Mouse (Mus musculus): ENCODE results near the gene Depdc1b. TPM values are rescaled to one million over a fixed set of nuclear protein-coding genes. Genes with fewer than 3 reads are reported as not detected.

Gene Depdc1b
- polyA plus RNA-seq, 1 experiment from 2014 or later: 6.4 TPM

DNA sequence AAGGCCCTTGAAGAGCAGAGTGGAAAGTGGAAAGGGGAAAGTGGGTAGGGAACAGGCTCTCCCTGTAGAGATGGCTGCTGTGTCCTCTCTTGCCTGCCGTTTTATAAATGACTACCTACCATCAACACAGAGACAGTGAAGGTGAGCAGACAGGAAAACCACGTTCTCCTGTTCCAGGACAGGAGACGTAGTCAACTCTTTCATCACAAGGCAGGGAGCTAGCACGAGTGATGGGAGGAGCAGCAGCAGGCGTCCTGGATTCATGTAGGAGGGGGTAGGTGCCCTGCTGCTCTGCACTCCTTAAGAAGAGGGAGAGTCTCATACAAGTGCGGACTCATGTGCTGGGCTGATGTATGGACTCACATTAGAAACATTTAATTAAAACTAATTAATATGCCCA is 66.9 kb downstream of the Depdc1b start:
- WGBS: 66% methylated on average over 6 of the region's 6 CpGs
- Histone ChIP-seq H3K4me1 (ENCODE audit: control insufficient read depth, insufficient read depth, low read length) (no peaks in the 10 kb centered on the region; the same call in 1 of the 2 replicates), H3K27me3 (ENCODE audit: control insufficient read depth, insufficient read depth, low read length) (no peaks in the 10 kb centered on the region), H3K36me3 (ENCODE audit: control insufficient read depth, insufficient read depth) (peaks cover 7% of the 10 kb centered on the region; the same call in 1 of the 2 replicates), H3K27ac (ENCODE audit: low read length) (no peak overlapping the region), H3K9ac (ENCODE audit: low read length) (no peak overlapping the region), H3K9me3 (replicated peaks; ENCODE audit: control insufficient read depth, low read length) (no peaks in the 10 kb centered on the region), H3K4me3 (ENCODE audit: low read length) (no peak overlapping the region), H3K4me2 (ENCODE audit: low read depth, low read length) (no peak overlapping the region)
- ATAC-seq (replicated peaks; ENCODE audit: extremely low read depth, insufficient read depth, low FRiP score): no peak

DNA sequence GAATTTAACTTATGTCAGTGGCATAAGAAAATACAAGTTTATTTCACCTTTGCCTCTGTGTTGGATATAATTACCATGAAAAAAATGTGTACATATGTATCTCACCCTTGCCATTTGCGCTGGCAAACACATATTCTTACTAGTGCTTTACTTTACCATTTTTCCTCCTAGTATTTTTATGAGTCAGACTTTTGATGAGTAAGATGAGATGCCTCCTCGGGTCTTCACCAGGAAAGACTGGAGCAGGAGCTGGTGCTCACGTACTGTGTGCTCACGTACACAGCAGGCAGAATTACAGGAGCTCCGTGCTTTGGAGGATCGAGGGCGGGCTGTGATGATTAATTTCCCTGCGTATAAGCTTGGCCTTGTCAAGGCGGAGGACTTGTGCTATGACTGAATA is 69.9 kb downstream of the Depdc1b start:
- no peak overlapping the region for H3K9ac ChIP-seq (ENCODE audit: low read length)
- H3K27me3 ChIP-seq (ENCODE audit: control insufficient read depth, insufficient read depth, low read length): no peaks in the 10 kb centered on the region
- H3K9me3 ChIP-seq (replicated peaks; ENCODE audit: control insufficient read depth, low read length): no peaks in the 10 kb centered on the region
- H3K27ac ChIP-seq (ENCODE audit: low read length): no peak overlapping the region
- no peak for ATAC-seq (replicated peaks; ENCODE audit: extremely low read depth, insufficient read depth, low FRiP score)
- no peak overlapping the region for H3K4me3 ChIP-seq (ENCODE audit: low read length)
- 82% methylated on average over 9 of the region's 9 CpGs for WGBS
- H3K4me2 ChIP-seq (ENCODE audit: low read depth, low read length): no peak overlapping the region
- no peaks in the 10 kb centered on the region; the same call in 1 of the 2 replicates for H3K4me1 ChIP-seq (ENCODE audit: control insufficient read depth, insufficient read depth, low read length)
- H3K36me3 ChIP-seq (ENCODE audit: control insufficient read depth, insufficient read depth): peaks cover 7% of the 10 kb centered on the region; the same call in 1 of the 2 replicates

DNA sequence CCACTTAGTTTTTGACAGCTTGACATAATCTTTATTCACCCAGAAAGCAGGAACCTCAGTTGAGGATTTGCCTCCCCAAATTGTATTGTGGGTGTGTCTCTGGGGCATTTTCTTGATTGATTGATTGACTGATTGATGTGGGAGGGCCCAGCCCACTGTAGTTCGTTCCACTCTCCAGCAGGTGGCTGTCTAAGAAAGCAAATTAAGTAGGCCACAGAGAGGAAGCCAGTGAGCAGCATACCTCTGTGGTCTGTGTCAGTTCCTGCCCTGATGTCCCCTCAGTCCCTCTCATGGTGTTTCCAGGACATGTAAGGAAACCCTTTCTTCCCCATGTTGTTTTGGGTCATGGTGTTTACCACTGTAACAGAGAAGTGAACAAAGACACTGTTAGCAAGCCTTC is 74.4 kb downstream of the Depdc1b start:
- 0 out of 2 replicates have a peak, but pooled peaks cover 1% of the 10 kb centered on the region for H3K36me3 ChIP-seq (ENCODE audit: control insufficient read depth, insufficient read depth)
- H3K4me3 ChIP-seq (ENCODE audit: low read length): no peak overlapping the region
- H3K9ac ChIP-seq (ENCODE audit: low read length): no peak overlapping the region
- no peak overlapping the region for H3K4me2 ChIP-seq (ENCODE audit: low read depth, low read length)
- no peaks in the 10 kb centered on the region for H3K27me3 ChIP-seq (ENCODE audit: control insufficient read depth, insufficient read depth, low read length)
- WGBS: 16% methylated on average over 1 of the region's 1 CpGs
- no peaks in the 10 kb centered on the region; the same call in 1 of the 2 replicates for H3K4me1 ChIP-seq (ENCODE audit: control insufficient read depth, insufficient read depth, low read length)
- ATAC-seq (replicated peaks; ENCODE audit: extremely low read depth, insufficient read depth, low FRiP score): no peak; the same call in 1 of the 2 replicates
- no peaks in the 10 kb centered on the region for H3K9me3 ChIP-seq (replicated peaks; ENCODE audit: control insufficient read depth, low read length)
- H3K27ac ChIP-seq (ENCODE audit: low read length): no peak overlapping the region

DNA sequence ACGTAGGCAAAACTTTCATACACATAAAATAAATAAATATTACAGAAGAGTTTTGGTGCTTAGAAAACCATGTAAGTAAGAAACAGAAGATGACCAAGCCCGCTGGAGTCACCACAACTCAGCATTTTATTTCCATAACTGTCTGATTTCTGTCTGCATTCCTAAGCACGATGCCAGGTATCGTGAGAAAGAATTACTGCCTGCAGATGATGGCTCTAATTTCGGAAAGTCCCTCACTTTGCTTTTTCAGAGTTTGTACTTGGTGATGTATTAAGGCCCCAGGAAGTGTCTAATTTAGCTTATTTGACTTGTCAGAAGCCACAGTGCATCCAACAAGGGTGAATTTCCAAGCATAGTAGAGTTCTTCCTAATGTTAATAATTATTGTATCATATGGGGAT is 87.1 kb downstream of the Depdc1b start:
- Histone ChIP-seq H3K36me3 (ENCODE audit: control insufficient read depth, insufficient read depth) (no peaks in the 10 kb centered on the region), H3K9ac (ENCODE audit: low read length) (no peak overlapping the region), H3K27me3 (ENCODE audit: control insufficient read depth, insufficient read depth, low read length) (no peaks in the 10 kb centered on the region), H3K4me3 (ENCODE audit: low read length) (no peak overlapping the region), H3K9me3 (replicated peaks; ENCODE audit: control insufficient read depth, low read length) (no peaks in the 10 kb centered on the region), H3K4me1 (ENCODE audit: control insufficient read depth, insufficient read depth, low read length) (no peaks in the 10 kb centered on the region), H3K4me2 (ENCODE audit: low read depth, low read length) (no peak overlapping the region), H3K27ac (ENCODE audit: low read length) (no peak overlapping the region)
- no peak for ATAC-seq (replicated peaks; ENCODE audit: extremely low read depth, insufficient read depth, low FRiP score)
- 84% methylated on average over 5 of the region's 5 CpGs for WGBS

DNA sequence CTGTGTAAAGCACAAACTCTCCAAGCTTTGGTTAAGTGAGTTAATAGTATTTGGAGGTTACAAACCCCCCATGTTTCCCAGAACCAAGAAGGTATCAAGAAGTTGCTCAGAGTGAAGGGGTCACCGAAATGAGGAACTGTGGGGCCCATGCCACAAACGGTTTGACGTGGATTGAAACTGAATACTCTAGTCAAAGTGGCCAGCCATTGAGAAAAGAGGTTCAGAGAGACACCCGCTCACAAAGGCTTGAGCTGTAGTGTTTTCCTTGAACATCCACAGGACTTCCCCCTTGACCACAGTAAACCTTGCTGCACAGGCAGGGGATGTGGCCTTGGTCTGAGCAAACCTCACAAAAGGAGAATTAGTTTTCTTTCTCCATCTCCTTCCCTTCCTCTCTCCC is 88.2 kb downstream of the Depdc1b start:
- Histone ChIP-seq H3K4me1 (ENCODE audit: control insufficient read depth, insufficient read depth, low read length) (no peaks in the 10 kb centered on the region), H3K4me3 (ENCODE audit: low read length) (no peak overlapping the region), H3K27me3 (ENCODE audit: control insufficient read depth, insufficient read depth, low read length) (no peaks in the 10 kb centered on the region), H3K27ac (ENCODE audit: low read length) (no peak overlapping the region), H3K4me2 (ENCODE audit: low read depth, low read length) (no peak overlapping the region), H3K9me3 (replicated peaks; ENCODE audit: control insufficient read depth, low read length) (no peaks in the 10 kb centered on the region), H3K36me3 (ENCODE audit: control insufficient read depth, insufficient read depth) (no peaks in the 10 kb centered on the region), H3K9ac (ENCODE audit: low read length) (no peak overlapping the region)
- ATAC-seq (replicated peaks; ENCODE audit: extremely low read depth, insufficient read depth, low FRiP score): no peak
- WGBS: 89% methylated on average over 4 of the region's 4 CpGs

DNA sequence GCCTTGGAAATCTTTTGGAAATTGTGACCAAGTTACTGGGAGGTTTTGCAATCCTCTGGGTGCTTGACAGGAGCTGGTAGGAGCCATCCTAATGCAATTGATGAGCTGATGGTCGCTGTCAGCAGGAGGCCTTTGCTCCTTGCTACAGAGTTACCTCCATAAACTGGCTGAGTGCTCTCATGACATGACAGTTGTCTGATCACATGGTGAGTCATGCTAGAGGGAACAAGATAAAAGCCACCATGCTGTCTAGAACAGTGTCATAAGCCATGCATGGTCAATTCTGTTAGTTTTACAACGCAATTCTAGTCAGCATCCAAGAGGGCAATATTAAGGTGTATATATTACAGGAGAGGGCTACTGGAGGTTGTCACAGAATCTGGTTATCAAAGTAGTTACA is 99.3 kb downstream of the Depdc1b start:
- no peaks in the 10 kb centered on the region for H3K36me3 ChIP-seq (ENCODE audit: control insufficient read depth, insufficient read depth)

DNA sequence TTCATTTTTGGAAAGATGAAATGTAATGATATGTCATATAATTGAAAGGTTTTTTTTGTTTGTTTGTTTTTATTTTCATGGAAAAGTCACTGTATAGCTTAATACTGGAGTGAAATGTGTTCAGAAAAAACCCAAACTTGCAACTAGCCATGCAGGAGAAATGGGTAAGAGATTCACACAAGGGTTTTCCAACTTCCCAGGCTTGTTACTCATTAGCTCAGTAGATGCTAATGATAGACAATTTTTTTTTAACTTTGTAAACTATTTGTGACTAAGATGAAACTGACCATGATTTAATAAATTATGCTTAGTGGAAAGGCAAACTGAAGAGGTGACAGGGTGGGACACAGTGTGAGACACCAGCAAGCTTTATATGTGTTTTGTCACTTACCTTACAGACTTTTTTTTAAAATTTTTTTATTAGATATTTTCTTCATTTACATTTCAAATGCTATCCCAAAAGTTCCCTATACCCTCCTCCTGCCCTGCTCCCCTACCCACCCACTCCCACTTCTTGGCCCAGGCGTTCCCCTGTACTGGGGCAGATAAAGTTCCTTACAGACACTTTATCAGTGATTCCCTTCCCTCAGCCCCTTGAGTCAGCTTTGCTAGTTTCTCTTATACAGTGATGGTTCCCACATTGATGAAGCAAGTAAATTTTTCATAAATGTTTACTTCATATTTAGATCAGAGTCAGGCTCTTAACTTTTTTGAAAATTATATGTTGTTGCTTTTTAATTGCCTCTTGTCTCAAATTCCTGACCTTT is 102.8 kb downstream of the Depdc1b start:
- no peak for ATAC-seq (replicated peaks; ENCODE audit: extremely low read depth, insufficient read depth, low FRiP score)

More for the DNA sequence above, 99.3 kb downstream of the Depdc1b start:
- no peak overlapping the region for H3K4me2 ChIP-seq (ENCODE audit: low read depth, low read length)
- H3K4me3 ChIP-seq (ENCODE audit: low read length): no peak overlapping the region
- H3K4me1 ChIP-seq (ENCODE audit: control insufficient read depth, insufficient read depth, low read length): peaks cover 2% of the 10 kb centered on the region
- no peak overlapping the region for H3K27ac ChIP-seq (ENCODE audit: low read length)
- no peak for ATAC-seq (replicated peaks; ENCODE audit: extremely low read depth, insufficient read depth, low FRiP score)
- no peak overlapping the region for H3K9ac ChIP-seq (ENCODE audit: low read length)
- H3K9me3 ChIP-seq (replicated peaks; ENCODE audit: control insufficient read depth, low read length): no peaks in the 10 kb centered on the region
- 75% methylated on average over 2 of the region's 2 CpGs for WGBS
- no peaks in the 10 kb centered on the region for H3K27me3 ChIP-seq (ENCODE audit: control insufficient read depth, insufficient read depth, low read length)

DNA sequence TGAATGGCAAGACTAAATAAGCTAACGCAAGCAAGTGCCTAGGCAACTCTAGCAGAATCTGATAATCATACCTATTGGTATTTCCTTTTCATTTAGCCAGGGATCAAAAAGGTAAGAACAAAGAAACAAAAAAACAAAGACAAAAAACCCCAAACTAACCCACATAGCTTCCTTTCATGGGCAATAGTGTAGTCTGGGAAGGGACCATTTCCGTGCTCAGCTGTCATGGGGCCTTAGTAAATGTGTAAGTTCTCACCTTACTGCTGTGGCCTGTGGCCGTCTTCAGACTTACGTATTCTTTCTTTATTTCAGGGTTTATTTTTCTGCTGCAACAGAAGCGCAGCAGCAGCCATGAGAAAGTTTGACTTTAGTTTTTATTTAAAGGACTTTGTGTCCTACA is 110.2 kb downstream of the Depdc1b start:
- no peak overlapping the region for H3K9ac ChIP-seq (ENCODE audit: low read length)
- WGBS: 70% methylated on average over 5 of the region's 5 CpGs
- no peak overlapping the region for H3K4me3 ChIP-seq (ENCODE audit: low read length)
- no peaks in the 10 kb centered on the region for H3K4me1 ChIP-seq (ENCODE audit: control insufficient read depth, insufficient read depth, low read length)
- no peak for ATAC-seq (replicated peaks; ENCODE audit: extremely low read depth, insufficient read depth, low FRiP score)
- H3K27ac ChIP-seq (ENCODE audit: low read length): no peak overlapping the region
- H3K9me3 ChIP-seq (replicated peaks; ENCODE audit: control insufficient read depth, low read length): no peaks in the 10 kb centered on the region
- H3K27me3 ChIP-seq (ENCODE audit: control insufficient read depth, insufficient read depth, low read length): no peaks in the 10 kb centered on the region
- H3K36me3 ChIP-seq (ENCODE audit: control insufficient read depth, insufficient read depth): no peaks in the 10 kb centered on the region
- no peak overlapping the region for H3K4me2 ChIP-seq (ENCODE audit: low read depth, low read length)

More for the DNA sequence above, 102.8 kb downstream of the Depdc1b start:
- Histone ChIP-seq H3K27me3 (ENCODE audit: control insufficient read depth, insufficient read depth, low read length) (no peaks in the 10 kb centered on the region), H3K4me3 (ENCODE audit: low read length) (no peak overlapping the region), H3K27ac (ENCODE audit: low read length) (no peak overlapping the region), H3K36me3 (ENCODE audit: control insufficient read depth, insufficient read depth) (no peaks in the 10 kb centered on the region), H3K9me3 (replicated peaks; ENCODE audit: control insufficient read depth, low read length) (no peaks in the 10 kb centered on the region), H3K4me1 (ENCODE audit: control insufficient read depth, insufficient read depth, low read length) (no peaks in the 10 kb centered on the region), H3K4me2 (ENCODE audit: low read depth, low read length) (no peak overlapping the region), H3K9ac (ENCODE audit: low read length) (no peak overlapping the region)
- 62% methylated on average over 1 of the region's 1 CpGs for WGBS

DNA sequence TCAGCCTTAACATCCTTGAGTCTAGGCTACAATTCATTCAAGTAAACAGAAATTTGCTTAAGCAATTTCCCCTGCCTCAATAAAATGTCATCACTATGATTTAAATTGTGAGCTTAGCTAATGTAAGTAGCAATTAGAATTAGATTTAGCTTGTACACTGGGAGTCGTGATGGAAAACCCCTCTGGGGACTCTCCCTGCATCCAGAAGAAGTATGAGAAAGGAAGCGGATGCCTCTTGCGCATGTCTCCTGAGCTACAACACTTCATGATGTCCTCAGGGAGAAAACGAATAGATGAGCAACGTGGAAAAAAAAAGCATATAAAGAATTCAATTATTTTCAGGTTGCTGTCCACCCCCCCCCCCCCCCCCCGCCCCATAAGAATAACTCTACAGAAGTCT is 112.7 kb downstream of the Depdc1b start:
- no peaks in the 10 kb centered on the region for H3K9me3 ChIP-seq (replicated peaks; ENCODE audit: control insufficient read depth, low read length)
- no peak overlapping the region for H3K4me3 ChIP-seq (ENCODE audit: low read length)
- no peak for ATAC-seq (replicated peaks; ENCODE audit: extremely low read depth, insufficient read depth, low FRiP score)
- H3K27ac ChIP-seq (ENCODE audit: low read length): no peak overlapping the region
- no peak overlapping the region for H3K4me2 ChIP-seq (ENCODE audit: low read depth, low read length)
- no peak overlapping the region for H3K9ac ChIP-seq (ENCODE audit: low read length)
- 83% methylated on average over 6 of the region's 6 CpGs for WGBS
- H3K36me3 ChIP-seq (ENCODE audit: control insufficient read depth, insufficient read depth): no peaks in the 10 kb centered on the region
- H3K27me3 ChIP-seq (ENCODE audit: control insufficient read depth, insufficient read depth, low read length): no peaks in the 10 kb centered on the region
- no peaks in the 10 kb centered on the region for H3K4me1 ChIP-seq (ENCODE audit: control insufficient read depth, insufficient read depth, low read length)

All from heart, embryonic 16.5 days (tissue).